Mouse (Mus musculus): ENCODE data around the gene Gm3127.
"Not testable (repeated sequence)": the region's sequence is repeated elsewhere in the genome, so short reads cannot be mapped to it uniquely, and the experiment has no call there.

Gene Gm3127

DNA sequence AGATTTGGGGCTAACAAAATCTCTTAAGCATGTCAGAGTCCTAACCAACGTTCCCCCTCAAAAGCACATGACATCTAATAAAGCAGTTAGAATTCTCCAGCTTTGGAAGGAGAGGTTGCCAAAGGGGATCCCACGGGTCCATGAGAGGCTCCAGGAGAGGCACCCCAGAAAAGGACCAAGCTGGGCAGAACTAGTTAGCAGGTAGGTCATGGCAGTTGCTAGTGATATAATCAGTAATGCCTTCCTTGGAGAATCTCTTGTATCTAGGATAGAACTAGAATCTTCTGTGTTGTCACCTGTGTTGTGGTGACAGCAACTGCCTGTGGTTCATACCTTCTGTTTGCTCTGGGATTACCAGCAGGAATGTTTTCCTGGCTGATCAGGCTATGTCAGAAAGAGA is at the start of gene Gm3127:
TSS of gene Gm3127 (plus strand) at position 301 of the 400 bp plus-strand sequence.
- not testable (repeated sequence) for DNase-seq (ENCODE audit: low spot score in 2 of 2)

DNA sequence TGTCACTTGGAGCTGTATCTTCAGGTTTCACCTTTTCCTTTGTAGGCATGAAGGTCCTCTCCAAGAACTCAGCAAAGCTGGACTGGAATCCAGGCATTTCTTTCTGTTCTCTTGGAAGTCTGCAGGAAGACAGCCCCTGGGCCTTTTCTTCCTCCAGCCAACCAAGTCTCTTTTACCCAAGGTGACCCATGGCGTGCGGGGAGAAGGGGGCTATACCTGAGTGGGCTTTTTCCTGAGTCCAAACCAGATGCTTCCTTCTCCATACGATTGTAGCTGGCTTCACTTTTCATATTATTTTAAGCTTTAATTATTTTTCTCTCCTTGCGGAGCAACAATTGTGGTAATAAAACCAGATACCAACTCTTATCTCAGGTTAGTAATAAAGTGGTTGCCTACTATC is 23.2 kb upstream of the Gm3127 start:
- not testable (repeated sequence) for DNase-seq (ENCODE audit: low spot score in 2 of 2)

DNA sequence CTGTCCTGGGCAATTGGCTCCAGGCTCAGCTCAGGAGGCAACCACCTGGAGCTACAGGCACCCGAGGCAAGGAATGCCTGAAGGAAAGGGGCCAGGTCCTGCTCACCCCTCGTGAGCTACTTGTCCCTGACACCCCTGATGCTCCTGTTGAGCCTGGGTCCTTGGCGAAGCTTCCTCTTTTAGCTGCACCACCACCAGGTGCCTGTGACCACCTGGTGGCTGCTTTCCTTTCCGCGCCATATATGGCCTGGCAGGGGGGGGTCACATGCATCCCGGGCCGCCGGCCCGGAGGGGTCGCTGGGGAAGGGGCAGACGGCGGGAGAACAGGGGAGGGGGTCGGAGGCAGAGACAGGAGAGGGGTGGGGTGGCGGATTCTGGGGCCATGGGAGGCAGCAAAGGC is 17.2 kb downstream of the Gm3127 start:
- DNase-seq (ENCODE audit: low spot score in 2 of 2), result not testable (repeated sequence)

DNA sequence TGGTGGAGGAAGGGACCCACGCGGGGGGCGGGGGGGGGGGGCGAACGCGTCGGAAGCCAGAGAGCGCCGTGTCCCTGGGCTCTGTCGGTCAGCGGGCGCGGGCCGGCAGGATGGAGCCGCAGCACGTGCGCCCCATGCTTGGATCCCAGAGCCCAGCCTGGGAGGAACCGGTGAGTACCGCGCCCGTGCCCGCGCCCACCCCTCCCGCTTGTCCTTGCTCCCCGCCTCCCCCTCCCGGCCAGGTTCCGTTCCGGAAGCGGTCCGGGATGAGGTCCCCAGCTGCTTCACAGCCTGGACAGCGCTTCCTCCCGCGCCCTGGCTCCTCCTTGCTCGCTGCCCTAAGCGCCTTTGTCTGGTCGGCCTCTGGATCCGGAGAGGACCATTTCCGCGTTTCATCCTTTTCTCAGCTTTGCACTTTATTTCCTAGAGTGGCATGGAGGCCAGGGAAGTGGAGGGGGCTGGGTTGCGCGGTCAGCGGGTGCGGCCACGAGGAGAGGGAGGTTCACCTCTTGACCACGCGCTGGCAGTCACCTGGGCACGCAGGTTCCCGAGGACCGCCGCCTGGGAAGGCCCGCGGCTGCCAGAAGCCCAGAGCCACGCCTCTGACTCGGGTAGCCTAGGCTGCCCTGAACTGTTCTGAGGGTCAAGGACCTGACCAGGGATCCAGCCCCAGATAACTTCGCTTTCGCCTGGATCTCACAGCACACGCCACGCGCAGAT is 17.8 kb downstream of the Gm3127 start, which contains the start of gene Gm2974:
TSS of gene Gm2974 (plus strand) at position 86 of the 720 bp plus-strand sequence.
- not testable (repeated sequence) for DNase-seq (ENCODE audit: low spot score in 2 of 2)

DNA sequence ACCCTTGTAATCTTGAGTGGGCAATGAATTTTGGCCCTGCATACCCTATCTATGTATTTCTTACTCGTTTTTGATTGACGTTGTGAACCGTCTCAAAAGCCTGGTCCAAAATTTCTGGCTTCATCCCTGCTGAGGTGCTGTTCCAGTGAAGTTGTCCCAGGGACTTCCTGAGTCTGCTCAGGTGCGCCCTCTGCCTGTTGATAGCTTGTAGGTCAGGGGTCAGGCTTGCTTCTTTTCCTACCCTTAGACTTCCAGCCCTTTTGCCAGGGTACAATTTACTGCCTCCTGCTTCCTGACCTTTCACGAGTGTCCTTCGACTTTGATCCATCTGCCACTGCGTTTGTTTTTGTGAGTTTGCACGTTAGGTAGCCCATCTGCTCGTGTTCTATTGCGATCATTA is 18.5 kb downstream of the Gm3127 start:
- not testable (repeated sequence) for DNase-seq (ENCODE audit: low spot score in 2 of 2)

Measured in right cerebral cortex, adult 2 months (tissue).